Mouse (Mus musculus) monocyte, adult 59 days (primary cell): Measurements from ENCODE around the gene Gemin4. TPM values are rescaled to one million over a fixed set of nuclear protein-coding genes. Genes with fewer than 3 reads are reported as not detected.

ENCODE experiments used
- total RNA-seq, 2 experiments: library from RNA; stranded (reverse); gene quantifications; one replicate each; pipeline ENCODE4 v1.2.4; 2023

Gene Gemin4
- 1 to 10 TPM in 1 of 2 experiments, under 1 TPM in 1; 0.24 to 6.8 TPM for total RNA-seq

GRCm38 (mm10) chr11:76217390-76217800, at the start of gene Gemin4, which contains the start of gene Dbil5:
Gene Gemin4 (minus strand): TSS chr11:76217664.
Gene Dbil5 (plus strand): TSS chr11:76217608.

GRCm38 (mm10) chr11:76242901-76243810, 25.7 kb upstream of the Gemin4 start, which contains the start of the genes Mrm3 and Glod4:
Gene Mrm3 (plus strand): TSS chr11:76243715.
Gene Glod4 (minus strand): TSS chr11:76243725.

GRCm38 (mm10) chr11:76179495-76180145, 37.8 kb downstream of the Gemin4 start, which contains the start of the genes Vps53 and Fam57a:
Gene Vps53 (minus strand): TSS chr11:76179647.
Gene Fam57a (plus strand): TSS chr11:76179671.

Other genes starting within 250 kb of the Gemin4 start
- not detected for gene 1700016K19Rik, start 217.8 kb downstream of the Gemin4 start, total RNA-seq
- 1 to 10 TPM; 3.1 to 3.4 TPM for gene Rflnb, start 189.9 kb downstream of the Gemin4 start, total RNA-seq
- gene Vps53, start 38.0 kb downstream of the Gemin4 start, total RNA-seq, result 10 to 100 TPM; 44.9 to 52.0 TPM
- gene Fam57a, start 38.0 kb downstream of the Gemin4 start, total RNA-seq, result 1 to 10 TPM; 1.1 to 1.4 TPM
- gene Dbil5, start 56 bp downstream of the Gemin4 start, total RNA-seq, result not detected
- gene Mrm3, start 26.1 kb upstream of the Gemin4 start, total RNA-seq, result 1 to 10 TPM; 5.5 to 6.8 TPM
- gene Glod4, start 26.1 kb upstream of the Gemin4 start, total RNA-seq, result 10 to 100 TPM; 33.4 to 33.5 TPM
- 1 to 10 TPM; 2.5 to 2.9 TPM for gene Nxn, start 181.5 kb upstream of the Gemin4 start, total RNA-seq
- 10 to 100 TPM; 12.7 to 14.9 TPM for gene Timm22, start 189.3 kb upstream of the Gemin4 start, total RNA-seq